Mouse (Mus musculus): ENCODE results near the gene Kcna3. TPM values are rescaled to one million over a fixed set of nuclear protein-coding genes. Genes with fewer than 3 reads are reported as not detected.

The Kcna3 gene
- not detected for polyA plus RNA-seq (2014; fragmentation: Illumina TruSeq; extraction: RNeasy Lipid Tissue Mini Kit (QIAGEN cat#74804); ENCODE audit: low read depth, low replicate concordance)

DNA sequence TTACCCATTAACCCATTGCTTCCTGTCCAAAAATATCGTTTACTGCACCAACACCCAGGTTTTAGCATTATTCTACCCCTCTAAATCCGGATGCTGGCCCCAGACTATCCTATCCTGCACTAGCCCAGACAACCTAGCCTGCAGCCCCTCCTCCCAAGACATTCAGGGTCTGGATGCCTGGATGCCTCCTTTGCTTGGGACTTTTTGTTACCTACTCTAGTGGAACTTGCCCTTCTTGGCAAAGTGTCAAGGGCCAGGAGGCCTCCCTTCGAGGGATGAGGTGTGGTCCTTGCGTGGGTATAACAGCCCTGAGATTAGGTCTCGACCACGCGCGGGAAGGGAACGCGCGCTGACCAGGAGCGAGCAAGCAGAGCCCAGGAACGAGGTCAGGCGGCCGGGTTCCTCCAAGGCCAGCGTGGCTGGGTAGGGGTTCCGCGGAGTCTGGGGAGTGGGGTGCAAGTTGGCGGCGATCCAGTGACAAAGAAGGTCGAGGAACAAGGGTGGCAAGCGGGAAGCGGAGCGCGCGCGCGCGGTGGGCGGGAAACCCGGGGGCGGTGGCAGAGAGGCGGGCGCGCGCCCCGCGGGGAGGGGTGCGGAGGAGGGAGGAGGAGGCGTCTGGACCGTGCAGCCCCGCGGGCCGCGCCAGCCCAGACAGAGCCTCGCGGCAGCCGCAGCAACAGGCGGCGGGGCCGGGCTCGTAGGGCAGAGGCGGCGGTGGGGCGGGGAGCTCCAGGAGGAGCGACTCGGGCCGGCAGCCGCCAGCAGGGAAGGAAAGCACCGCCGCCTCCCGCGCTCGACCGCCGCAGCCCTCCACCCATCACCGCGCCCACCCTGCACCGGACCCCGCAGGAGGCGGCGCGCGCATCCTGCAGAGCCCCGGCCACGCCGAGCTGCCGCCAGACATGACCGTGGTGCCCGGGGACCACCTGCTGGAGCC lies at the start of gene Kcna3:
Gene Kcna3, plus strand, starts transcription at position 649 of the 937 bp plus-strand sequence.

Other genes starting within 250 kb of the Kcna3 start
- 23.1 TPM for gene Cd53, start 246.0 kb upstream of the Kcna3 start, polyA plus RNA-seq (2014; fragmentation: Illumina TruSeq; extraction: RNeasy Lipid Tissue Mini Kit (QIAGEN cat#74804); ENCODE audit: low read depth, low replicate concordance)
- not detected for gene Olfr266, start 209.9 kb upstream of the Kcna3 start, polyA plus RNA-seq (2014; fragmentation: Illumina TruSeq; extraction: RNeasy Lipid Tissue Mini Kit (QIAGEN cat#74804); ENCODE audit: low read depth, low replicate concordance)
- gene Kcna2, start 65.0 kb downstream of the Kcna3 start, polyA plus RNA-seq (2014; fragmentation: Illumina TruSeq; extraction: RNeasy Lipid Tissue Mini Kit (QIAGEN cat#74804); ENCODE audit: low read depth, low replicate concordance), result 0.90 TPM
- gene Kcna10, start 146.9 kb downstream of the Kcna3 start, polyA plus RNA-seq (2014; fragmentation: Illumina TruSeq; extraction: RNeasy Lipid Tissue Mini Kit (QIAGEN cat#74804); ENCODE audit: low read depth, low replicate concordance), result not detected
- gene Cym, start 185.6 kb downstream of the Kcna3 start, polyA plus RNA-seq (2014; fragmentation: Illumina TruSeq; extraction: RNeasy Lipid Tissue Mini Kit (QIAGEN cat#74804); ENCODE audit: low read depth, low replicate concordance), result not detected
- not detected for gene A630076J17Rik, start 194.4 kb downstream of the Kcna3 start, polyA plus RNA-seq (2014; fragmentation: Illumina TruSeq; extraction: RNeasy Lipid Tissue Mini Kit (QIAGEN cat#74804); ENCODE audit: low read depth, low replicate concordance)
- 1.4 TPM for gene Prok1, start 203.5 kb downstream of the Kcna3 start, polyA plus RNA-seq (2014; fragmentation: Illumina TruSeq; extraction: RNeasy Lipid Tissue Mini Kit (QIAGEN cat#74804); ENCODE audit: low read depth, low replicate concordance)
- 68.6 TPM for gene Lamtor5, start 242.7 kb downstream of the Kcna3 start, polyA plus RNA-seq (2014; fragmentation: Illumina TruSeq; extraction: RNeasy Lipid Tissue Mini Kit (QIAGEN cat#74804); ENCODE audit: low read depth, low replicate concordance)